Mouse (Mus musculus) telencephalon, adult 2 months (tissue): Measurements from ENCODE around the gene Wdr25.
A peak's percentile ranks its signal among the peaks of the same experiment; 100 is the strongest.

Experiments
- DNase-seq: peaks from one replicate; pipeline ENCODE4 v3.0.0-alpha.2; 2011; ENCODE audit warnings: low read depth, low spot score

The Wdr25 gene

GRCm38 (mm10) chr12:108894432-108894816 is 993 bp downstream of the Wdr25 start:
- no peak for DNase-seq

GRCm38 (mm10) chr12:108896006-108896405 is 2.6 kb downstream of the Wdr25 start:
- no peak for DNase-seq

DNA sequence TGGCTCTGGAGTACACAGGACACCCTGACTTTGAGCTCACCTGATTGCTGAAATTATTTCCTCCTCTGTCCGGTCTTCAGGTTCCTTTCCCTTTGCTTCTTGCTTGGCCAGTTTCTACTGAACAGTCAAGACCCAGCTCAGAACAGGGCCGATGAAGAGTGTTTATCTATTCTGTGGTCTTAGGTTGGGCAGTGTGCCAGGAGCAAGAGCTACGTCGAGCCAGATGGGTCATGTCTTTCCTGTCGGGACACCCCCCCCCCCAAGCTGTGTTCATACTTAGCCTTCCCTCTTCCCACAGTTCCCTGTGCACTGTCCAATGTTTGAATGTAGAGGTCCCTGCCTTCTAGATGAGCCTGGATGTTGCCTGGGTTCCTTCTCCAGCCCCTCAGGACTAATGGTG is 7.9 kb downstream of the Wdr25 start:
- no peak for DNase-seq

GRCm38 (mm10) chr12:108902940-108903339 is 9.5 kb downstream of the Wdr25 start:
- DNase-seq, result peak; percentile 60

- DNase-seq, result peak; percentile 83
Observed at GRCm38 (mm10) chr12:108903600-108904275, 10.3 kb downstream of the Wdr25 start.

DNA sequence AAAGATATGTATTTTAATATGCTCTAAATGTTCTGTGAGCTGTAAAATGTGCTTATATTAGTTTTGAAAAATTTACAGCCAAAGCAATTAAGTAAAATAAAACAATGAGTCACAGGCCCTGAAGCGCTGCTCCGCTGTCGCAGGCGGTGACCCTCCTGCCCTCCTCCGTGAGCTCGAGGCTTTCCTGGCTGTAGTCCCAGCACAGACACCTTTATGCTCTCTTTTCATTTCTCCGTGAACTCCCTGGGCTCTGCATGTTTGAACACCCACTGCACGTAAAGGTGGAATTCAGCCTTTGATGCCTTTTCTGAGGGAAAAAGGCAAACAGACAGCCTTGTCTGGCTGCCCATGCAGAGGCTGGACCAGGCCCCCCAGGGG is 10.8 kb downstream of the Wdr25 start:
- no peak for DNase-seq

DNA sequence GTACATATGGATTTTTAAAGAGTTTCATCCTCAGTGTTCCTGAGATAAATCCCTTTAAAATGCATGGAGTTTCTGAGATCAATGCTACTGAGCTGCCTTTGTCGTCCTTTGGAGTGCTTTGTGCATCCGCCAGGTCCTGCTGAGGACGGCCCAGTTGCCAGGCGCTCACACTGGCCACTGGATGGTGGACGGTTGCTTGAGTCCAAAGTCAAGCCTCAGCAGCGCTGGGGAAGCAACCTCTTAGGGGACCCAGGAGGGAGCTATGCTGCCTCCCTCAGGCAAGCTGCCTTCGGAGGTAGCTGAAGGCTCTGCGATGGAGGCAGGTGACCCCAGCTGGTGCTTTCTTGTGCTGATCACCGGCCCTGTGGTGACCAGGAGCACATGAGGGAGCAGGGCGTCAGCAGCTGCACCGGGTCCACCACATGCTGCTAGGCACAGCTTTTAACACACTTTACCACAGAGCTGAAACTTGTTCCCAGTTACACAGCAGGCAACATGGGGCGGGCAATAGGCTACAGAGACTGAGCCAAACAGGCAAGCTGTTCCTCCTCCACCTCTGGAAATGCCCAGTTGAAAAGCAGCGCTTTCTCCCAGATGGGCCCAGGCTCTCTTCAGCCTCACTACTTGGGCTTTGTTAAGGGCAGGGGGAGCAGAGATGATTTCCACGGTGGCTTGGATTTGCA is 12.3 kb downstream of the Wdr25 start:
- DNase-seq, result no peak

GRCm38 (mm10) chr12:108906398-108906797 is 13.0 kb downstream of the Wdr25 start:
- no peak for DNase-seq

GRCm38 (mm10) chr12:108909846-108910433 is 16.5 kb downstream of the Wdr25 start:
- DNase-seq, result no peak

GRCm38 (mm10) chr12:108912442-108912841 is 19.0 kb downstream of the Wdr25 start:
- no peak for DNase-seq

GRCm38 (mm10) chr12:108914198-108914597 is 20.8 kb downstream of the Wdr25 start:
- DNase-seq, result no peak

GRCm38 (mm10) chr12:108914709-108915340 is 21.4 kb downstream of the Wdr25 start:
- no peak for DNase-seq

- peak; percentile 86 for DNase-seq
Observed at GRCm38 (mm10) chr12:108915893-108916292, 22.5 kb downstream of the Wdr25 start.

DNA sequence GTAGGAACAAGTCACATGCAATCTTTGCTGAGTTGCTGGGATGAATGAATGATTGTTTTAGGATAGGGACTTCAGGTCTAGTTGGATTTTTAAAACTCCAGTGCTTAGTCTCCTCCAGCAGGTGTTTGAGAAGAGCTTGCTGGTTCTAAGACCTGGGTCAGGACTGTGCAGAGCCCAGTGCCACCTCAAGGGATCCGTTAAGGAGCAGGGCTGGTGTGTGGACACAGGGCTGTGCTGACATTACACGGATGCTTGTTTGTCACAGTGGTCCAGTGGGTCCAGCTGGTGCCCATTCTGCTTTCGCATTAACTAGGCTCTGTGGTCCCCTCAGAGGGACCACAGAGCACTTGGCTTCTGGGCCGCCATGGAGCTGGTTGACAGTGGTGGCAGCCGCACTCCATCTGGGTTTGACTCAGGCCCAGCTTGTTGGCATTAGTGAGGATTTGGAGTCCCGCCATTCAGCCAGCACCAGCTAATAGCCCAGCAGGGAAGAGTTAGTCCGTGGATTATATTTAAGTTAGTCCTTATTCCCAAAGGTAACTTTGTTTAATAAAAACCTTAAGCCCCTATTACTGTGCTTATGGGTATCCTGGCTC is 23.1 kb downstream of the Wdr25 start:
- no peak for DNase-seq

DNA sequence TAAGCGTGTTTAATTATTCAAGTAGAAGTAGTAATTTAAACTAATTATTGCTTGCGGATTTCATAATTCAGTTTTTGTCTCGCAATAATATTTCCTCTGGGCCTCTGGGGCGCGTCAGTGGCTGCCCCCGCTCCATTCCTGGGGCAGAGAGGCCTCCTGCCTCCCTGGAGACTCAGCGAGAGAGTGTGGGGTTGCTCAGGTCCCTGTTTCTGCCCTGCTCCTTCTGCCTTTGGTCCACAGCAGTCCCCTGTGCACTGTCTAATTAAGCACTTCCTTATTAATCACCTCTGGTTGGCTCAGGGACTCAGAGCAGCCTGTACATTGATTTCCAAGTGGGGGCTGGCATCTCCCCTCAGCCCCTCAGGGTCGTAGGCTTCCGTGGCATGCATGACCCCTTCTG is 24.1 kb downstream of the Wdr25 start:
- no peak for DNase-seq

DNA sequence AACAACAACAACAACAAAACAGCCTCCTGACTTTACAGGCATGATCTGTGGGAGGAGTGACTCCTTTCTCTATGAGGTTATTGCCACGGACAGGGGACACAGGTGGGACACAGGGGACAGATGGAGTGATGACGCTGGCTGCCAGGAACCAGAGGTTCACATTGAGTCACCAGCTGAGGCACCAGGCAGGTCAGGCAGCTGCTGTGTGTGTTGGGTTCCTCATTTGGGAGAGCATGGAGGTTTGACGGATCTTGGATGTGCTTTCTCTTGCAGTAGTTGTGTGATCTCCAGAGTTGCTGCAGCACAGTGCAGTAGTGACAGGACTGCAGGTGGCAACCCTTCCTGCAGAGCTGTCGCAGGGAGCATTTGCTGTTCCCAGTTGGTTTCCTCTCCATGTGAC is 25.3 kb downstream of the Wdr25 start:
- no peak for DNase-seq

GRCm38 (mm10) chr12:108926606-108927111 is 33.2 kb downstream of the Wdr25 start:
- DNase-seq, result no peak

DNA sequence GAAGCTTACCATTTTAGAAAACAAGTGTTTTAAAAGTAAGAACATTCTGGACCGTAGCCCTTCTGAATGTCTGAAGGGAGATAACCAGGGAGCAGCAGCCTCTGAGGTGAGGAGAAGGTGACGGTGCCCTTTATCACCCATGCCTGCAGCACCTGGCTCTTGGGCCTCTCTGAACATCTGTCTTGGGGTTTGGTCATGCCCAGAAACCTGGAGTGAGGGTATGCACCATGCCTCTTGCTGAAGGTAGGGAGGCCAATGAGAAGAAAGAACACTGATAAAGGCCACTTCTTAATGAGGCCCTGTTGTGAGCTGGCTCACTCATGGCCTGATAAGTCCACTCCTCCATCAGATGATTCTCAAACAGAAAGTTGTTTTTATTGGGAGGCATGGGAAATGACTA is 34.8 kb downstream of the Wdr25 start:
- no peak for DNase-seq

- no peak for DNase-seq
Observed at GRCm38 (mm10) chr12:108929475-108929874, 36.0 kb downstream of the Wdr25 start.

GRCm38 (mm10) chr12:108931341-108932053 is 38.1 kb downstream of the Wdr25 start:
- no peak for DNase-seq

- no peak for DNase-seq
Observed at GRCm38 (mm10) chr12:108932113-108932512, 38.7 kb downstream of the Wdr25 start.
